Mouse (Mus musculus) cortical plate, adult 2 months (tissue): Measurements from ENCODE around the gene Gm15446.

Experiments
- CTCF ChIP-seq: fragments of 200-500 bp; IDR thresholded peaks from 2 replicates; pipeline ENCODE4 v1.5.1; 2011; ENCODE audit warnings: mild to moderate bottlenecking, control low read depth, low read length; ENCODE audit not compliant: insufficient read depth; ENCODE audit errors: extremely low read depth
- POLR2A ChIP-seq: fragments of 200-500 bp; IDR thresholded peaks from 2 replicates; pipeline ENCODE4 v1.6.1; 2011; ENCODE audit warnings: mild to moderate bottlenecking, low read length, control low read depth; ENCODE audit not compliant: insufficient read depth; ENCODE audit errors: extremely low read depth

DNA sequence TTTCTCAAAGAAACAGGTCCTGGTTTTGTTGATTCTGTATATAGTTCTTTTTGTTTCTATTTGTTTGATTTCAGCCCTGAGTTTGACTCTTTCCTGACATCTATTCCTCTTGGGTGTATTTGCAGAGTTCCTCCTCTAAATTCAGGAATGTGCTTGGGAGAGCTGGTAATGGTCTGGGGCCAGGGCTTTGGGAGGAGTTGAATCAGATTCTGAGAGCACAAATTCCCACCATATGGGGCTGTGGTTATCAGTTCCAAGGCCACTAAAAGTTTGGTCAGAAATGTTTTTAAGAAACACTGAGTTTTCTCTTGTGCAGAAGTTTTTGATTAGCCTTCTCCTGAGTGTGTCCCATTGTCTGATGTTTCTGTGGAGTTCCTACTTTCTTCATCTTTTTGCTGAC, 1.7 kb downstream of the Gm15446 start:
- TF ChIP-seq POLR2A: no peak
- TF ChIP-seq CTCF: no peak
